Mouse (Mus musculus): Measurements from ENCODE around the gene Prdm16. TPM values are rescaled to one million over a fixed set of nuclear protein-coding genes. Genes with fewer than 3 reads are reported as not detected.

Prdm16 gene
- polyA plus RNA-seq, 1 experiment from 2014 or later = 19.4 TPM

DNA sequence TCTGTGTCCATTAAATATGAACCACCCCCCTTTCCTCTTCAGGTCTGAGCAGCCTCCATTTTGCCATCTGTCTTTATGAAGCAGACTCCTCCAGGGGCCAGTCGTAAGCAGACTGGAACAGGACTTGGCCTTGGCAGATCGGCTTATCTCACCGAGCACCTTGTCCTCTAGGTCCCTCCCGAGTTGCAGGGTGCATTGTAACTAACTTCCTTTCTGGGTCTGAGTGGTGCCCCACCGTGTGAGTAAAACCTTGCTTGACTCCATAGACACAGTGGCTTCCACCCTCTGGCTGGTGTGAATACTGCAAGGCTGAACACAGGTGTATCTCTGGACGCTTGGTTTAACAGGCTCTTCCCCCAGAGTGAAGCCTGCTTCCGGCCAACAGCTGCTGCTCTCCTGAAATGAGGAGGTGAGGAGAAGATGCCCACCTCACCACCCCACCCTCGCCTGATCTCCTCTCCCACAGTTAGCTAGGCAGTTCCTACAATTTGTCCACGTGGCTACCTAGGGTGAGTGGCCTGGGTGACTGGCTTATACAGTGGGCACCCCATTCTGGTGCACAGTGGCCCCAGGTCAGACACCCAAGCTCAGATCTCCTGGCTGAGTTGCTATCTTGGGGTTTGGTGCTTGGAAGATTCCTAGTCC lies 94.9 kb downstream of the Prdm16 start:
- DNase-seq (no peak), ATAC-seq (ENCODE audit: insufficient read depth) (no peak)
- peak overlapping the region; percentile 58 for H3K27ac ChIP-seq (ENCODE audit: low read depth)
- no peak overlapping the region for H3K4me3 ChIP-seq (ENCODE audit: low read depth, low read length)
- H3K36me3 ChIP-seq (ENCODE audit: insufficient read depth) = no peaks in the 10 kb centered on the region
- peaks cover 21% of the 10 kb centered on the region for H3K4me1 ChIP-seq (ENCODE audit: insufficient read depth)
- H3K4me2 ChIP-seq = no peak overlapping the region
- peaks cover 6% of the 10 kb centered on the region; the same call in 1 of the 2 replicates for H3K27me3 ChIP-seq (ENCODE audit: insufficient read depth, low read length)
- TF ChIP-seq CTCF (IDR thresholded peaks at IDR 0.05; ENCODE audit: low read depth) = peak; percentile 21; the same call in 1 of the 2 replicates
- H3K9ac ChIP-seq = no peak overlapping the region
- WGBS = 58% methylated on average over 9 of the region's 9 CpGs
- no peaks in the 10 kb centered on the region for H3K9me3 ChIP-seq (ENCODE audit: low read depth, low read length)

- no peak overlapping the region for H3K9ac ChIP-seq
- no peak for DNase-seq
- peaks cover 21% of the 10 kb centered on the region for H3K4me1 ChIP-seq (ENCODE audit: insufficient read depth)
- no peak overlapping the region for H3K4me3 ChIP-seq (ENCODE audit: low read depth, low read length)
- TF ChIP-seq CTCF (IDR thresholded peaks at IDR 0.05; ENCODE audit: low read depth) = no peak
- H3K27ac ChIP-seq (ENCODE audit: low read depth) = peak overlapping the region; percentile 42; the same call in 1 of the 2 replicates
- ATAC-seq (ENCODE audit: insufficient read depth) = no peak
- H3K27me3 ChIP-seq (ENCODE audit: insufficient read depth, low read length) = peaks cover 6% of the 10 kb centered on the region; the same call in 1 of the 2 replicates
- H3K36me3 ChIP-seq (ENCODE audit: insufficient read depth) = no peaks in the 10 kb centered on the region
- no peak overlapping the region for H3K4me2 ChIP-seq
- 40% methylated on average over 10 of the region's 10 CpGs for WGBS
- no peaks in the 10 kb centered on the region for H3K9me3 ChIP-seq (ENCODE audit: low read depth, low read length)
Measured at GRCm38 (mm10) chr4:154540671-154541070, 96.0 kb downstream of the Prdm16 start.

DNA sequence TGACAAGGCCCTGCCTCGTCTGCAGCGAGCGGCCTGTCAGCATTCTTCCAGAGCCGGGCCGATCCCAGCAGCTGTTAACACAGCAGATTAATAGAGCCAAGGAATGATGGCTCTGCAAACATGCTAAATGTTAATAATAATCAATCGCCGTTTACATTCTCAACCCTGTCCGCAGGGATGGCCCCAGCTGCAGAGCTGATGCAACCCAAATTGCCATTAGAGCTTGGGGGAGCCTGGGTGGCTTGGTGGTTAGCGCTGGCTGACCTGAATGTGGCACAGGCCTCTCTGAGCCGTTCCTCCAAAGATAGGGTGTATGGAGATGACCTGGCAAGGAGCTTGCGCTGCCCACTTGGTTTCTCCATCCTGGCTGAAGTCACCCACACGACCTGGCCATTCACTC lies 97.0 kb downstream of the Prdm16 start:
- DNase-seq = peak; percentile 37
- no peak for ATAC-seq (ENCODE audit: insufficient read depth)
- no peak overlapping the region for H3K27ac ChIP-seq (ENCODE audit: low read depth)
- no peak for TF ChIP-seq CTCF (IDR thresholded peaks at IDR 0.05; ENCODE audit: low read depth)
- H3K36me3 ChIP-seq (ENCODE audit: insufficient read depth) = no peaks in the 10 kb centered on the region
- WGBS = 50% methylated on average over 12 of the region's 12 CpGs
- no peak overlapping the region for H3K9ac ChIP-seq
- H3K4me1 ChIP-seq (ENCODE audit: insufficient read depth) = peaks cover 21% of the 10 kb centered on the region
- no peak overlapping the region for H3K4me3 ChIP-seq (ENCODE audit: low read depth, low read length)
- no peak overlapping the region for H3K4me2 ChIP-seq
- H3K9me3 ChIP-seq (ENCODE audit: low read depth, low read length) = no peaks in the 10 kb centered on the region
- H3K27me3 ChIP-seq (ENCODE audit: insufficient read depth, low read length) = peaks cover 6% of the 10 kb centered on the region; the same call in 1 of the 2 replicates

GRCm38 (mm10) chr4:154538727-154539126 lies 97.9 kb downstream of the Prdm16 start:
- WGBS = 75% methylated on average over 4 of the region's 4 CpGs
- H3K9me3 ChIP-seq (ENCODE audit: low read depth, low read length) = no peaks in the 10 kb centered on the region

GRCm38 (mm10) chr4:154536110-154536509 lies 100.6 kb downstream of the Prdm16 start:
- Histone ChIP-seq H3K9me3 (ENCODE audit: low read depth, low read length) (no peaks in the 10 kb centered on the region), H3K4me3 (ENCODE audit: low read depth, low read length) (no peak overlapping the region), H3K27me3 (ENCODE audit: insufficient read depth, low read length) (no peaks in the 10 kb centered on the region), H3K4me2 (no peak overlapping the region), H3K4me1 (ENCODE audit: insufficient read depth) (peaks cover 11% of the 10 kb centered on the region; the same call in 1 of the 2 replicates), H3K27ac (ENCODE audit: low read depth) (no peak overlapping the region), H3K36me3 (ENCODE audit: insufficient read depth) (no peaks in the 10 kb centered on the region), H3K9ac (no peak overlapping the region)
- 68% methylated on average over 5 of the region's 5 CpGs for WGBS
- DNase-seq (no peak), ATAC-seq (ENCODE audit: insufficient read depth) (no peak)
- no peak for TF ChIP-seq CTCF (IDR thresholded peaks at IDR 0.05; ENCODE audit: low read depth)

More at GRCm38 (mm10) chr4:154538727-154539126, 97.9 kb downstream of the Prdm16 start:
- Histone ChIP-seq H3K9ac (no peak overlapping the region), H3K36me3 (ENCODE audit: insufficient read depth) (no peaks in the 10 kb centered on the region), H3K27ac (ENCODE audit: low read depth) (no peak overlapping the region), H3K4me2 (no peak overlapping the region), H3K27me3 (ENCODE audit: insufficient read depth, low read length) (no peaks in the 10 kb centered on the region), H3K4me3 (ENCODE audit: low read depth, low read length) (no peak overlapping the region), H3K4me1 (ENCODE audit: insufficient read depth) (peaks cover 21% of the 10 kb centered on the region)
- no peak for ATAC-seq (ENCODE audit: insufficient read depth)
- no peak for TF ChIP-seq CTCF (IDR thresholded peaks at IDR 0.05; ENCODE audit: low read depth)
- no peak for DNase-seq

- DNase-seq (no peak), ATAC-seq (ENCODE audit: insufficient read depth) (no peak)
- H3K9ac ChIP-seq = no peak overlapping the region
- H3K4me2 ChIP-seq = no peak overlapping the region
- no peaks in the 10 kb centered on the region for H3K27me3 ChIP-seq (ENCODE audit: insufficient read depth, low read length)
- H3K4me1 ChIP-seq (ENCODE audit: insufficient read depth) = peaks cover 14% of the 10 kb centered on the region
- no peak overlapping the region for H3K27ac ChIP-seq (ENCODE audit: low read depth)
- no peak overlapping the region for H3K4me3 ChIP-seq (ENCODE audit: low read depth, low read length)
- WGBS = 48% methylated on average over 4 of the region's 4 CpGs
- no peak for TF ChIP-seq CTCF (IDR thresholded peaks at IDR 0.05; ENCODE audit: low read depth)
- no peaks in the 10 kb centered on the region for H3K9me3 ChIP-seq (ENCODE audit: low read depth, low read length)
- H3K36me3 ChIP-seq (ENCODE audit: insufficient read depth) = no peaks in the 10 kb centered on the region
Measured at GRCm38 (mm10) chr4:154531368-154531767, 105.3 kb downstream of the Prdm16 start.

DNA sequence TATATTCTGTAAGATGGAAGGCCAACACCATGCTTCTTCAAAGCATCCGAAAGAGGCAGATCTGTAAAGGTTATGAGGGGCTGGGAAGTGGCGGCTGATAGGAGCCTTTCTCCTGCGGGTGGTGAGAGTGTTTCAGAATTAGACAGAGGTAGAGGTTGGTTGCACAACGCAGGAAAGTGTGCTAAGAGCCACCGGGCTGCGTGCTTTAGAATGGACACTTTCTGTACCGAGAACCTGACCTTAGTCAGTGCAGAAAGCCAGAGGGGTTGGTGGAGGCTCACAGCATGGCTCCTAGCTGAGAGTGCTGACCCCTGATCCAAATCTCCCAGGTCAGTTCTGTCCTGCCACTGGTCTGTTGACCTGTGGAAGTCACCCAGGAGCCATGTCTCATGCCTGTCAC lies 106.3 kb downstream of the Prdm16 start:
- Histone ChIP-seq H3K4me2 (no peak overlapping the region), H3K9ac (no peak overlapping the region), H3K4me3 (ENCODE audit: low read depth, low read length) (no peak overlapping the region), H3K4me1 (ENCODE audit: insufficient read depth) (peaks cover 14% of the 10 kb centered on the region), H3K9me3 (ENCODE audit: low read depth, low read length) (no peaks in the 10 kb centered on the region), H3K36me3 (ENCODE audit: insufficient read depth) (no peaks in the 10 kb centered on the region), H3K27ac (ENCODE audit: low read depth) (no peak overlapping the region), H3K27me3 (ENCODE audit: insufficient read depth, low read length) (no peaks in the 10 kb centered on the region)
- ATAC-seq (ENCODE audit: insufficient read depth) = no peak
- no peak for DNase-seq
- 47% methylated on average over 7 of the region's 7 CpGs for WGBS
- TF ChIP-seq CTCF (IDR thresholded peaks at IDR 0.05; ENCODE audit: low read depth) = no peak
